Mouse (Mus musculus) ovary, postnatal 10 days (tissue): ENCODE measurements around the gene Uqcc3.
A peak's percentile ranks its signal among the peaks of the same experiment; 100 is the strongest.
"Not testable (repeated sequence)": the region's sequence is repeated elsewhere in the genome, so short reads cannot be mapped to it uniquely, and the experiment has no call there.

Experiments used
- DNase-seq: peaks from one replicate; pipeline ENCODE4 v3.0.0; 2022; ENCODE audit warnings: low spot score

Gene Uqcc3

GRCm38 (mm10) chr19:8880311-8881033 lies at the start of gene Uqcc3:
Uqcc3 (minus strand) TSS chr19:8880923.
- DNase-seq, result peak; percentile 76

DNA sequence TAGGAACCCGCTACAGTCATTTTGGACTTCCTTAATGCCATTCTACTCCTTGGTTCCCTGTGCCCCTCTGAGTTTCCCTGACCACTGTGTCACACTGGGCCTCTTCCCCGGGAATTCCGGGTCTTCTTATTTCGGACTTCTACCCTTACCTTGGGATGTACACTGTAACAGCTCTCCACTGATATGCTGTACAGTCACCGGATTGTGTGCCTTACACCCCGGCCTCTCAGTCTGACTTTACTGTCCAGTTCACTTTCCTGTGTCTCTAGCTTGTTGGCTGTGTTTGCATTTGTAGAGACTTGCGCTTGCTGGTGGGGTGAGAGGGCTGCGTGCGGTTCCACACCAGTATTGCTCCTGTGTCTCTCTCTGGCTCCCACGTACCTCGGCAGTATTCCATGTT lies 49.4 kb upstream of the Uqcc3 start:
- no peak for DNase-seq

DNA sequence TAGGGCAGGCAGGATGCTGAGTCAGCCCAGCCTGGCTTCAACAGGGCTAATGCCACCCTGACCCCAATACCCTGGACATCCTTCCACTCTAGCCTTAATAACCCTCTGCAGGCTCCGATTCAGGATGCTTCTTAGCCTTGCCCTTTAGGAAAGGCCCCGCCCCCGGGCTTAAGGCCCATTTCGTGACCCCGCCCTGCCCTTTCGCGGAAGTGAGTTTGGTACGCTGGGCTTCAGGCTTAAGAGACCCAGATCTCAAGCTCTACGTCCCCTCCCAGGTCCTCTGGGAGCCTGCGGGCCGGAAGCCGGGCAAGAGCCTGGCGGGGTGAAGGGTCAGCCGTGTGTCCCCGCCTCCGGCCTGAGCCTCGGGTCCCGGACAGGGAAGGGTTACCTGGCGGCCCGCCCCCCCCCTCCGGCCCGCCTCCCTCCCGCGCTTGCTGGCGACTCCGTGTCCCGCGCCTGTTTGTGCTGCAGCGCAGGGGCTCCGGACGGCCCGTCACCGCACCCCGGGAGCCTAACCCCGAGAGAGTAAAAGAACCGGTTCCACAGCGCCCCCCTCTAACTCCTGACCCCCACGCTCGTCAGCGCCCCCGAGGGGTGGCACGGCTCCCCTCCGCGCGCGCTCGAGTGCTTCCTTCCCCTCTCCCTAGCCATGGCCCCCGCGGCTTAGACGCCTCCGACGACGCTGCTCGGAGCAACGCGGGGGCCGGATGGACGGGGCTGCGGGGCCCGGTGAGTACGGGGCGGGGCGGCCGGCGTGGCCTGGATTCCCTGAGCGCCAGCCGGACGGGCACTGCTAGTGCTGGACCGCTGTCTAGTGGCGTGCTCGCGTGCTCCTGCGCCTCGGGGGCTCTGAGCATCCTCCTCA lies 48.7 kb upstream of the Uqcc3 start, which contains the start of the genes Rom1 and Eml3:
Gene Rom1 (minus strand): TSS at position 133 of the 865 bp plus-strand sequence.
Gene Eml3 (plus strand): TSS at position 329 of the 865 bp plus-strand sequence.
- peak; percentile 80 for DNase-seq

- no peak for DNase-seq
Measured at GRCm38 (mm10) chr19:8928689-8929223, 48.0 kb upstream of the Uqcc3 start.

GRCm38 (mm10) chr19:8927891-8928525 lies 47.3 kb upstream of the Uqcc3 start:
- DNase-seq, result no peak

DNA sequence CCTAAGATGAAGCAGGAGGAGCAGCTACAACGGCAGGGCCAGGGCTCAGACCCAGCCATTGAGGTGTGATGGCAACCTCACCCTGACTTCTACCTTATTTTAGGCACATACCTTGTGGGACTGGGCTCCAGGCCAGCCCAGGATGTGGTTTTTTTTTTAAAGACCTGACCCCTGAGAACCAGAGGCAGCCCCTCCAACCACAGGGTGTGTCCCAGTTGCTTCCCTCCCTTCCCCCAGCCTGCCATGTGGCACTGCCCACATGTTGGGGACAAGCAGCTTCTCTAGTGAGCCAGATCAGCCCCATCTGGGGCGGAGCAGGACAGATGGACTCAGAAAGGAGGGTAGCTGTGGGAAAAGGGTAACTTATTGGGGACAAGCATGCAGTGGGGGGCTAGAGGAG lies 46.0 kb upstream of the Uqcc3 start:
- no peak for DNase-seq

DNA sequence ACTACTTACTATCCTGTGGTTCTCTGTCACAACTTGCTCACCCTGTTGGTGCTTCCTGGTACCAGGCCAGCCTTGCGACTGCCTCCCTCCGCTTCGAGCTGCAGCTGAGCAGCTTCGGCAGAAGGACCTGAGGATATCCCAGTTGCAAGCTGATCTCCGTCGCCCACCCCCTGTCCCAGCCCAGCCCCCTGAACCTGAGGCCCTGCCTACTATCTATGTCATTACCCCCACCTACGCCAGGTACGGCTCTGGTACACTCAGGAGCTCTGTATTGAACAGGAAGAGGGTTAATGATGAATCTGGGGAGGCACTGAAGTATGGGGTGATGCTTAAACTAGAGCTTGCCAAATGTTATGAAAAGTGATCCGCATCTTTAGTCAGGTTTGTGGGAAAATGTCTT lies 41.0 kb upstream of the Uqcc3 start:
- no peak for DNase-seq

GRCm38 (mm10) chr19:8920836-8921291 lies 40.1 kb upstream of the Uqcc3 start:
- DNase-seq, result no peak

GRCm38 (mm10) chr19:8920073-8920736 lies 39.5 kb upstream of the Uqcc3 start, which contains the start of gene B3gat3:
B3gat3 (plus strand) TSS chr19:8920374.
- DNase-seq, result peak; percentile 88

DNA sequence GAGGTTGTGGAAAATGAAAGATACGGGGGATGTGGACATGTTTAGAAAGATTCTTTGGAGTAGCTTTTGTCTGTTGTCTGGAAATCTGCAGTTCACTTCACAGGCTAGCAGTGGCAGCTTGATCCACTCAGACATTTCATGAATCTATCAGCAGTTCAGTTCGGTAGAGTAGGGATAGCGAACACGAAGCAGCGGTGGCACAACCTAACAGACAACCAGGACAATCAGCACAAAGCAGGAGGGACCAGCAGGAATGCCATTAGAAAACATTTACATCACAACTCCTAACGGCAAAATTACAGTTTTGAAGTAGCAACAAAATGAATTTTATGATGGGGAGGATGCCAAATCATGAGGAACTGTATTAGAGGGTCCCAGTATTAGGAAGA lies 39.0 kb upstream of the Uqcc3 start:
- DNase-seq, result no peak

DNA sequence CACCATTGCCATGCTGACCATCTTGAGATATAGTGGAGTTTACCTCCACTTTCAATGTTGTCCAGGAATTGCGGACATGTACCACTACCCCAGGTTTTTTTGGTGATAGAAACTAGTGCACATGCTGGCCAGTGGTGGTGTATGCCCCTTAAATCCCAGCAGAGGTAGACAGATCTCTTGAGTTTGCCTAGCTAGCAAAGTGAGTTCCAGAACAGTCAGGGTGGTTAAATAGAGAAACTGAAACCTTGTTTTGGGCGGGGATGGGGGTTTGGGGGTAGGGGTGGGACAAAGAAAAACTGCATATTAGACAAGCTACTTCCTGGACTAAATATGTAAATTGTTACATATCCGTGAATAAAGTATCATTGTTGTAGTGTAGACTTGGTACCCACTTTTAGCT lies 38.3 kb upstream of the Uqcc3 start:
- DNase-seq, result no peak

DNA sequence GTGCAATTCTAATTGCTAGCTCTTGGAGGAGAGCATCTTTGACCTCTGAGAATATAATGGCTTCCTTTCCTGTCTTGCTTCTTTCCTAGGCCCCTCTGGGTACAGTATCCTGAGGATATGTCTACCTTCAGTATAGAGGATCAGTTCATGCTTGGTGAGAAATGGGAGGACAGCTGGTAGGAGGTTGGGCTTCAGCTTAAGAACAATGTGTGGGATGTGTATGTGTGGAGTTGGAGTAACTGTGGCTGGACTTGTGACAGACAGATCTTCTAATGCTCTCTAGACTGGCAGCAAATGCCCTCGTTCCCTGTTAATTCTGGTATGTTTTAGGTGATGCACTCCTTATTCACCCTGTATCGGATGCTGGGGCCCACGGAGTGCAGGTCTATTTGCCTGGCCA lies 33.5 kb upstream of the Uqcc3 start:
- DNase-seq, result no peak

DNA sequence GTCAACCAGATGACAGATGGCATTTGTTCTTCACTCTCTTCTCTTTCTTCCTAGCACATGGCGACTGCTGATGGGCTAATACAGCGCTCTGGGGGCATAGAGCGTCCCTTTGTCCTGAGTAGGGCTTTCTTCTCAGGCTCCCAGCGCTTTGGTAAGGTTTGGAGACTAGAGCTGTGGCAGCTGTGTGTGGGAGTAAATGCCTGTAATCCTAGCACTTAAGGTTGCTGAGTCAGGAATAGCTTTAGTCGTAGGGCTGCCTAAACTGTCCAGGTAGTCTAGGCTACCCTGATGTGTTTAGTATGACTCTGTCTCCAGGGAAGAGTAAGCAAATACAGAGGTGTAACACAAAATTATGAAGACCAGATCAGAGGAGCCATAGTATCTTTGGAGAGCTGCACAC lies 31.1 kb upstream of the Uqcc3 start:
- no peak for DNase-seq

DNA sequence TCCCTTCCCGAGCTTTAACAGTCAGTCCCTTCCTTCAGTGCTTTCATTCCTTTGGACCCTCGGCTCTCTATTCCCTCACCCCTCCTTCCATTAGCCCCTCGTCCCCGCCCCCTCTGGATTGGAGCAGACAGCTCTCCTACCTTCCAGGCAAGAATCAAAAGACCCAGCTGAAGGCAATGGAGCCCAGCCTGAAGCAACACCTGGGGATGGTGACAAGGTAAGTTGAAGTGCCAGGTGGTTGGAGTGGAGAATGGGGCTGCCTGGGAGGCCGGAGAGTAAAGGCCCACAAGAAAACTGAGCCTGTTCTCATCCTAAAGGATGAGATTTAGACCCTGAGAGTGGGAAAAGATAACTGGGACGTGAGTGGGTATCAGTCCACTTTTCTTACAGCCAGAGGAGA lies 27.8 kb upstream of the Uqcc3 start:
- DNase-seq, result no peak

- DNase-seq, result no peak
Measured at GRCm38 (mm10) chr19:8903412-8903811, 22.7 kb upstream of the Uqcc3 start.

GRCm38 (mm10) chr19:8899079-8899478 lies 18.4 kb upstream of the Uqcc3 start:
- DNase-seq, result no peak

DNA sequence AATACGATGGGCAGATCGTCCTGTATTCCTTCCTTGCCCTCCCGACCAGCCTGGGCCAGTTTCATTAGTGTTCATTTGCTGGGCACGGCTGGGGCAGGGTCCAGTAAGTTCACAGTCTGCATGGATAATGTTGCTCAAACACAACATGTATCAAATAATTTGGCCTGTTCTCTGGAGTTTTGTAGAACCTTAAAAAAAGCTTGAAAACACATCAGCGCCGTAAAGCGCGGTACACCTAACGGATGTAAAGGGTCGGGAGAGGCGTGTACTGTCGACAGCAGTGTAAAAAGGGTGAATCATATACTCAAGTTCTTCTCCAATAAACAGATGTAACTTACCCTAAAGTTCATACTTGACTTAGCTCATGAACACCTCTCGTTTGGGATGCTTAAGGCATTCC lies 17.9 kb upstream of the Uqcc3 start:
- no peak for DNase-seq

DNA sequence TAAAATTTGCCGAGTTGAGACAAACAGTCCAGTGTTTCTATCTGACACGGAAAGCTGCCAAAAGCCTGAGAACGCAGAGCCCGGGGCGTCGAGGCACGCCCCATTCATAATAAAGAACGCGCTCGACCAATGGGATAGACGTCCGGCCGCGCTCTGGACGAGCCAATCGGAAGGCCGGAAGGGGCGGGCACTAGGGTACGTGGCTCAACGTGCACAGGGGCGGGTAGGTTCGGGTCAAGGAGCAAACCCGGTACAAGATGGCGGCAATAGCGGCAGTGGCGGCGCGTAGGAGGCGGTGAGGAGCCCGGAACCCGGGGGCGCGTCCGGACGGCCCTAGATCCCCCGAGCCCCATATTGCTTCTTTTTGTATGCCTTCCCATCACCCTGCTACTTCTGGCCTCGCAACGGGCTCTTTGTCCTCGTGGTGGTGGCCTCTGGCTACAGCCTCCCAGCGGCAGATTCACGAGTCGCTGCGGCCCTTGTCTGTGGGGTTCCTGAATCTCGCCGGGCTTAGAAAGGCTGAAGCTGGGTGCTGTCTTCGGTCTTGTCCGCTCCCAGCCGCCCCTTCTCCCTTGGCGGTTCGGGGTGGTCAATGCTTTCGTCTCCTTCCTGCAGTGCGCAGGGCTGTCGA lies 17.3 kb upstream of the Uqcc3 start, which contains the start of gene Ganab:
Gene Ganab (plus strand): TSS at position 207 of the 631 bp plus-strand sequence.
- peak; percentile 89 for DNase-seq

DNA sequence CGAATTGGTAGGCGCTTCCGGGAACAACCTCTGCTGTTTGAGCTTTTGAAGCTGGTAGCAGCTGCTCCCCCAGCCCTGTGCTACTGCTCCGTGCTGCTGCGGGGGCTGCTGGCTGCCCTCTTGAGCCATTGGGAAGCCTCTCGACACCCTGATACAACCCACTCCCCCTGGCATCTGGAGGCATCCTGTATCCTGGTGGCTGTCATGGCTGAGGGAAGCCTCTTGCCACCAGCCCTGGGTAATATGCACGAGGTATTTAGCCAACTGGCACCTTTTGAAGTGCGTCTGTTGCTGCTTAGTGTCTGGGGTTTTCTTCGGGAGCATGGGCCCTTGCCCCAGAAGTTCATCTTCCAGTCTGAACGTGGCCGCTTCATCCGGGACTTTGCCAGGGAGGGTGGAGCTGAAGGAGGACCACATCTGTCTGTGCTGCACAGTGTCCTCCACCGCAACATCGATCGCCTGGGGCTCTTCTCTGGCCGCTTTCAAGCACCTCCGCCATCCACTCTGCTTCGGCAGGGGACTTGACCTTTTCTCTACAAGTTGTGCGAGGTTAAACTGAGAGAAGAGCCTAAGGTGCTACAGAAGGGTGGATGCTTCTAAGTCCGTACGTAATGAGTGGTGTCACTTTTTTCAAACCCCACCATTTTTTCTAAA lies 16.6 kb upstream of the Uqcc3 start:
- peak; percentile 28 for DNase-seq

- not testable (repeated sequence) for DNase-seq
Measured at GRCm38 (mm10) chr19:8896231-8896630, 15.5 kb upstream of the Uqcc3 start.
